Mouse (Mus musculus) heart, adult 10 weeks (tissue): ENCODE measurements around the gene Khsrp. TPM values are rescaled to one million over a fixed set of nuclear protein-coding genes. Genes with fewer than 3 reads are reported as not detected.

Experiments used
- polyA plus RNA-seq: library from polyadenylated mRNA; stranded (reverse); fragments of 350-450 nt; fragmentation: Illumina TruSeq; extraction: RNeasy Lipid Tissue Mini Kit (QIAGEN cat#74804); gene quantifications from one replicate; pipeline ENCODE4 v1.2.3, GENCODE M21; 2014; ENCODE audit warnings: low read depth, low replicate concordance

The Khsrp gene
- 25.9 TPM for polyA plus RNA-seq

GRCm38 (mm10) chr17:57030931-57031660 is at the start of gene Khsrp:
TSS of gene Khsrp (minus strand) at chr17:57031522.

GRCm38 (mm10) chr17:57078336-57078735 is 47.0 kb upstream of the Khsrp start, which contains the start of gene Dennd1c:
TSS of gene Dennd1c (minus strand) at chr17:57078514.

DNA sequence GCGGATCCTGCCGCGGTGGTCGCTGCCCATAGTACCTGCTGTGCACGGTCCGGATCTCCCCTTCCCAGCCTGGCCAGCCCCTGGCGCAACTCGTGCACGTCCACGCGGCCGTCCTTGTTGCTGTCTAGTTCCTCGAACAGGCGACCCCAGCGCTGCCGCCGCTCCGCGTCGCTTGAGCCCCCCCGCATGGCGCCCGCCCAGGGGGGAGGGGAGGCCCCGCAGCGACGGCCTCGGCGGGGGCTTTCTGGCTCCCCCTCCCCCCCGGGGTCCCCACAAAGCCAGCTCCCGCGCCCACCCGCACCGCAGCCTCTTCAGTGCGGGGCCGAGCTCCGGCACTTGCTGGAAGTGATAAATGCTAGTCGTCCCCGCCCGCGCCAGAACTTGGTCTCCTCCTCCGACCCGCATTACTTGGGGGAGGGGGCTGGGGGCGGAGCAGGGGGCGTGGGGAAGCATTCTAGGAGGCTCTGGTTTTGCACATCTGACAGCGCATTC is 28.2 kb upstream of the Khsrp start, which contains the start of gene Slc25a23:
TSS of gene Slc25a23 (minus strand) at position 378 of the 492 bp plus-strand sequence.

GRCm38 (mm10) chr17:57058891-57059485 is 27.7 kb upstream of the Khsrp start, which contains the start of gene Crb3:
TSS of gene Crb3 (plus strand) at chr17:57059105.

DNA sequence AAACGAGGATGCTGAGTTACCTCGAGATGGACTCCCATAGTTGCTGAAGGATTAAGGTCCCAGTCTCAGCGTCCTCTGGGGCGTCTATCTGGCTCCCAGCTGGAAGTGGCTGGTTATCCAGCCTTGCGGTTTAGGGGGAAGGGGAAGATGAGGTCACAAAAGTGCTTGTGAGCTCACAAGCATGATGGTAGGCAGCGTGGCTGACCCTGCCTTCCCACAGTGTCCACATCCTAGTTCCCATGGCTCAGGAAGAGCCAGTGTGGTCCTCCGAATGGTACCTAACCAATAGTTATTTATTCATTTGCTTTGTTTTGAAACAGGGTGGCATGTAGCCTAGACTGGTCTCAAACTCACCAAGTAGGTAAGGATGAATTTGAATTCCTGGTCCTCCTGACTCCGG is 10.2 kb upstream of the Khsrp start, which contains the start of gene Slc25a41:
TSS of gene Slc25a41 (minus strand) at position 101 of the 400 bp plus-strand sequence.

GRCm38 (mm10) chr17:57011236-57012141 is 19.8 kb downstream of the Khsrp start, which contains the start of the genes Gtf2f1 and Gm17949:
TSS of gene Gtf2f1 (minus strand) at chr17:57011288.
TSS of gene Gm17949 (plus strand) at chr17:57011469.

DNA sequence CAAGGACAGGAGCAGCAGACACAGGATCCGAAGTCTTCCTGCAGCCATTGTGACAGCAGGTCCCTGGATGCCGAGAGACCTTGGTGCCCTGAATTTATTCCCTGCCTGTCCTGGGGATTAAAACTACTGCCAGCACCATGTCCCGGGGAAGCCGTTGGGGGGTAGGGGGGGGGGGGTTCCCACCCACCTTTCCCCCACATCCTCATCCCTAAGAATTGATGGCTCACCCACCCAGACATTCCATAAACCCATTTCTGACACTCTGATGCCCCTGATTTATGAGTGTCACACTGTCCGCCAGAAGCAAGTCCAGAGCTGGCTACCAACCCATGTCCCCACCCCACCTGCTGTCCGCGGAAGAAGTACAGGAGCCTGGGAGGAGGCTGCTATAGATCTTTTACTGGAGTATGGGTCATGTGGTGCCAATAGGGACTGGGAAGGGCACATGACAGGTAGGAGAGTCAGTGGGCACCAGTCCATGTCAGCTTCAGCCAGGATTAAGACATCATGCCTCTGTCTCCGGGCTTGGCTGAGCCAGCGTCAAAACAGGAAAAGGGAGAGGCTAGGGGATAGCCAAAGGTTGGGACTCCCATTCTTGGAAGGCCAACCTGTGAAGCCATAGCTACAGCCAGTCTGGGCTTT is 31.2 kb downstream of the Khsrp start, which contains the start of gene Pspn:
TSS of gene Pspn (minus strand) at position 51 of the 642 bp plus-strand sequence.

DNA sequence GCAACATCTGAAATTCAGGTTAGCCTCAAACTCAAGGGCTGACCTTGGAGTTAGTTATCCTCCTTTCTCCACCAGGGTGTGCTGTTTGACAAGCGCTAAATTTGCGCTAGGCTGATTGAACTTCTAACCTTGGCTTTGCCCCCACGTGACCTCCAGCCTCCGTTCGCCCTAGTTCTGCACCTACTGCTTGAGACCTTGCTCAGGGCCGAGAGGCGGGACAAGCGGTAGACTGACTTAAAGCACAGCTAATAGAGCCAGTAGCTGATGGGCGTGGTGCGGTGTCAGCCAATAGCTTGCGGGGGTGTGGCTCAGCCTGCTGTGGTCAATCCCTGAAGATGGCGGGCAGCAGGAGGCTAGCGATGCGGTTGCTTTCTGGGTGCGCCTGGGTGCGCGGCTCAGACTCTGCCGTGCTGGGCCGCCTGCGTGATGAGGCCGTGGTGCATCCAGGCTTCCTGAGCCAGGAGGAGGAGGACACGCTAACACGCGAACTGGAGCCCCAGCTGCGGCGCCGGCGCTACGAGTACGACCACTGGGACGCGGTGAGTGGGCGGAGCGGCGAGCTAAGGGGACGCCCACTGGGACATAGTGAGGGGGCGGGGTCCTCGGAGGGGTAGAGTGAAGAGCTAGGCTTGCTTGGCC is 34.2 kb downstream of the Khsrp start, which contains the start of gene Alkbh7:
TSS of gene Alkbh7 (plus strand) at position 311 of the 639 bp plus-strand sequence.

GRCm38 (mm10) chr17:56990115-56990746 is 41.1 kb downstream of the Khsrp start, which contains the start of gene Clpp:
TSS of gene Clpp (plus strand) at chr17:56990305.

GRCm38 (mm10) chr17:56982013-56982412 is 49.3 kb downstream of the Khsrp start, which contains the start of gene Acer1:
TSS of gene Acer1 (minus strand) at chr17:56982126.

Other genes starting within 250 kb of the Khsrp start
- gene Rfx2, start 200.5 kb downstream of the Khsrp start, polyA plus RNA-seq: 4.3 TPM
- gene Acsbg2, start 157.1 kb downstream of the Khsrp start, polyA plus RNA-seq: not detected
- gene 1700061G19Rik, start 156.0 kb downstream of the Khsrp start, polyA plus RNA-seq: not detected
- 23.8 TPM for gene Mllt1, start 96.1 kb downstream of the Khsrp start, polyA plus RNA-seq
- not detected for gene Acer1, start 49.4 kb downstream of the Khsrp start, polyA plus RNA-seq
- 107 TPM for gene Clpp, start 41.2 kb downstream of the Khsrp start, polyA plus RNA-seq
- gene Alkbh7, start 34.2 kb downstream of the Khsrp start, polyA plus RNA-seq: 73.4 TPM
- not detected for gene Pspn, start 31.5 kb downstream of the Khsrp start, polyA plus RNA-seq
- gene Gtf2f1, start 20.2 kb downstream of the Khsrp start, polyA plus RNA-seq: 29.0 TPM
- gene Gm17949, start 20.1 kb downstream of the Khsrp start, polyA plus RNA-seq: not detected
- not detected for gene Slc25a41, start 10.1 kb upstream of the Khsrp start, polyA plus RNA-seq
- not detected for gene Crb3, start 27.6 kb upstream of the Khsrp start, polyA plus RNA-seq
- 64.1 TPM for gene Slc25a23, start 28.3 kb upstream of the Khsrp start, polyA plus RNA-seq
- gene Dennd1c, start 47.0 kb upstream of the Khsrp start, polyA plus RNA-seq: 1.5 TPM
- 3.6 TPM for gene Tubb4a, start 56.3 kb upstream of the Khsrp start, polyA plus RNA-seq
- 1.9 TPM for gene Tnfsf9, start 73.8 kb upstream of the Khsrp start, polyA plus RNA-seq
- gene Cd70, start 118.3 kb upstream of the Khsrp start, polyA plus RNA-seq: not detected
- not detected for gene Tnfsf14, start 162.7 kb upstream of the Khsrp start, polyA plus RNA-seq
- 132 TPM for gene C3, start 196.6 kb upstream of the Khsrp start, polyA plus RNA-seq
- 36.3 TPM for gene Gpr108, start 216.9 kb upstream of the Khsrp start, polyA plus RNA-seq
- 123 TPM for gene Trip10, start 217.9 kb upstream of the Khsrp start, polyA plus RNA-seq
- gene Vav1, start 247.6 kb upstream of the Khsrp start, polyA plus RNA-seq: 0.76 TPM